Mouse (Mus musculus): Measurements from ENCODE around the gene Ccna1. TPM values are rescaled to one million over a fixed set of nuclear protein-coding genes. Genes with fewer than 3 reads are reported as not detected.

Ccna1 gene
- polyA plus RNA-seq, 1 experiment from 2014 or later, result 2.6 TPM

DNA sequence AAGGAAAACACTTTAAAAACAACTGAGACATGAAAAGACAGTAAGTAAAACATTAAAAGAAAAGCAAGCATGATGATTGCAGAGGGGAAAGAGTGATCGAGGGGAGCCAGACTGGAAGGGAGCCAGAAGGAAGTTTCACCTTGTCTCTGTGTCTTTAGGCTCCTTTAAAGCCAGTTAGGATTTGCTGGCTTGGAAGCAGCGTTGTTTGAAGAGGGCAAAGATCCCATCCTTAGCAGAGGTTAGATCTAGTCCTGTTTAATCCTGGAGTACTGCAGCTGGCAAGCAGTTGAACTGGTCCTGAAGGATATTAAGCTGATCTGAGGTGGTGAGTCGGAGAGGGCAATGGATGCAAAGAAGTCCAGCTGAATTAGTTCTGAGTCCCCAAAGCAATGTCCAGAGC, 33.5 kb upstream of the Ccna1 start:
- no peak for ATAC-seq (ENCODE audit: low FRiP score)
- 78% methylated on average over 3 of the region's 3 CpGs for WGBS

DNA sequence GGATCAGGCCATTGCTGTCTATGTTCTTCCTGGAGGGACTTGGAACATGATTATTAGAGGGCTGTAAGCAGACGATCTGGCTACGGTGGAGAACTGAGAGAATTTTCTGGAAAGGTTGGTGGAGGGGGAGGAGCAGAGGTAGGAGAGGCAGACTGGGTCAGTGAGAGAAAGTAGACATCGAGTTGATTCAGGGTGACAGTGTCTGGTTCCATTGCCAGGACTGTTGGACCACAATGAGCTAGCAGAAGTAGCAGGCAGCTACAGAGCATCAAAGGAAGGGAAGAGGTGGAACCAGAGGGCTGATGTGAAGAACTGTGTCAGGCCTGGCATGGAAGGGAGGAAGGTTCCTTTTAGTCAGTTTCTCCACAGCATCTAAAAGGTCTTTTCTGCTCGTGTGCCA, 33.1 kb upstream of the Ccna1 start:
- DNase-seq (ENCODE audit: low spot score, missing footprints) (no peak), ATAC-seq (ENCODE audit: low FRiP score) (no peak)
- H3K4me3 ChIP-seq (ENCODE audit: low read depth, low read length), result no peak overlapping the region
- no peaks in the 10 kb centered on the region for H3K4me1 ChIP-seq (ENCODE audit: control insufficient read depth, insufficient read depth, low read length)
- no peak overlapping the region for H3K4me2 ChIP-seq
- no peaks in the 10 kb centered on the region for H3K27me3 ChIP-seq (ENCODE audit: control insufficient read depth, insufficient read depth, low read length)
- 75% methylated on average over 4 of the region's 4 CpGs for WGBS
- no peak overlapping the region for H3K9ac ChIP-seq (ENCODE audit: low read length)
- no peak overlapping the region for H3K27ac ChIP-seq (ENCODE audit: low read depth, low read length)
- no peaks in the 10 kb centered on the region for H3K9me3 ChIP-seq (ENCODE audit: control insufficient read depth, low read length)
- no peaks in the 10 kb centered on the region for H3K36me3 ChIP-seq (ENCODE audit: control insufficient read depth, insufficient read depth, low read length)

More for the DNA sequence above, 33.5 kb upstream of the Ccna1 start:
- Histone ChIP-seq H3K9ac (ENCODE audit: low read length) (no peak overlapping the region), H3K9me3 (ENCODE audit: control insufficient read depth, low read length) (no peaks in the 10 kb centered on the region), H3K27me3 (ENCODE audit: control insufficient read depth, insufficient read depth, low read length) (no peaks in the 10 kb centered on the region), H3K36me3 (ENCODE audit: control insufficient read depth, insufficient read depth, low read length) (no peaks in the 10 kb centered on the region), H3K4me1 (ENCODE audit: control insufficient read depth, insufficient read depth, low read length) (no peaks in the 10 kb centered on the region), H3K27ac (ENCODE audit: low read depth, low read length) (no peak overlapping the region), H3K4me3 (ENCODE audit: low read depth, low read length) (no peak overlapping the region), H3K4me2 (no peak overlapping the region)
- no peak for DNase-seq (ENCODE audit: low spot score, missing footprints)

DNA sequence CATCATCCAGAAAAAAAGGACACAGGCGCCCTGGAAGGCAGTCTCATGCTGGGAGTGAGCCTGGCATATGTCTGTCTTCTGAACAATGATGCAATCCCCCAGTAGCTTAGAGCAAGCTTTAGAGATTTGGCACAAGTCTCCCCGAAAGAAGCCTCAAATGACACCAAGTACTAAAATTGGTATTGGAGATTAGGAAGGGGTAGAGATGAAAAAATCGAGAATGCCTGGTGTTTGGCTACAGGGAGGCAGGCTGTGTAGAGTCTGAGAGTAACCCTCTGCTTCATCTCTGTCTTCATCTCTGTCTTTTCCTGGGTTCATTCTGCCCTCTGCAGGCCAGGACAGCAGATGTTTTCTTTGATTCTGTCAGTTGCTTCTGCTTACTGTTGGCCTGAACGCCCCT, 32.1 kb upstream of the Ccna1 start:
- 74% methylated on average over 4 of the region's 4 CpGs for WGBS
- H3K27me3 ChIP-seq (ENCODE audit: control insufficient read depth, insufficient read depth, low read length), result no peaks in the 10 kb centered on the region
- H3K4me3 ChIP-seq (ENCODE audit: low read depth, low read length), result no peak overlapping the region
- no peak overlapping the region for H3K27ac ChIP-seq (ENCODE audit: low read depth, low read length)
- H3K36me3 ChIP-seq (ENCODE audit: control insufficient read depth, insufficient read depth, low read length), result no peaks in the 10 kb centered on the region
- ATAC-seq (ENCODE audit: low FRiP score) (no peak), DNase-seq (ENCODE audit: low spot score, missing footprints) (no peak)
- no peaks in the 10 kb centered on the region for H3K4me1 ChIP-seq (ENCODE audit: control insufficient read depth, insufficient read depth, low read length)
- no peak overlapping the region for H3K9ac ChIP-seq (ENCODE audit: low read length)
- H3K4me2 ChIP-seq, result no peak overlapping the region
- H3K9me3 ChIP-seq (ENCODE audit: control insufficient read depth, low read length), result no peaks in the 10 kb centered on the region

DNA sequence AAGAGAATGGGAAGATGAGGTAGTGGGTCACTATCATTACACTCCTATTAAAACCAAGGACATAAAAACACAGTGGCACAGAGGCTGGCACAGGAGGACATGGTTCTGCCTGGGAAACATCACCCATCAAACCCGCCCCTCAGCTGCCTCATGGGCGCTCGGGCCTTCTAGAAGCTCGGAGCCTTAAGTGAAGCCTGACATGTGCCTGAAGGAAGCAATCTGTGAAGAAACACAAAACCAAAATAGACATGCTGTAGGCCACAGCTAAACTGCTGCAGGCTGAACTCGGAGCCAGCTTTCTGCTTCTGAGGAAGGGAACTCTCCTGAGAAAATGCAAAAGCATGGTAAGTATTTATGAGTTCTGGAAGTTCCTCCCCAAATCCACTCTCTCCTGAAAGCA, 31.6 kb upstream of the Ccna1 start:
- no peak overlapping the region for H3K9ac ChIP-seq (ENCODE audit: low read length)
- no peaks in the 10 kb centered on the region for H3K9me3 ChIP-seq (ENCODE audit: control insufficient read depth, low read length)
- no peak overlapping the region for H3K4me3 ChIP-seq (ENCODE audit: low read depth, low read length)
- H3K4me1 ChIP-seq (ENCODE audit: control insufficient read depth, insufficient read depth, low read length), result no peaks in the 10 kb centered on the region
- no peaks in the 10 kb centered on the region for H3K36me3 ChIP-seq (ENCODE audit: control insufficient read depth, insufficient read depth, low read length)
- no peaks in the 10 kb centered on the region for H3K27me3 ChIP-seq (ENCODE audit: control insufficient read depth, insufficient read depth, low read length)
- DNase-seq (ENCODE audit: low spot score, missing footprints) (no peak), ATAC-seq (ENCODE audit: low FRiP score) (no peak)
- no peak overlapping the region for H3K4me2 ChIP-seq
- H3K27ac ChIP-seq (ENCODE audit: low read depth, low read length), result no peak overlapping the region
- WGBS, result 98% methylated on average over 5 of the region's 5 CpGs

DNA sequence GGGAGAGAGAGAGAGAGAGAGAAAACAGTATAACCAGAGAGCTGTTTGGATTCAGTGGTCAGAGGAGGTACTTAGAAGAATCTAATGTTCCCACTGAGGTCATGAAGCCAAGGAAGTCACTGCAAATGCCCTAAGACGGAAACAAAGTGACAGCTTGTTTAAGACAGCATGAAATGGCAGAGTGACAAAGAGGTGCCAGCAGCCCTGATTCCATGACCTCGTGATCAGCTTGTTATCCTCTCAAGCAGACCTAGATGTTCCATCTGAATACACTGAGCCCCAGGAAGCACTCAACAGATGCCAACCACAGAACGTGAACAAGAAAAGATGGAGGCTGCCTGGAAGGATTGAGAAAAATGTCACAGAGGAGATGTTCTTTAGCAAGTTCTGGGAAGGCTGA, 30.4 kb upstream of the Ccna1 start:
- Histone ChIP-seq H3K4me3 (ENCODE audit: low read depth, low read length) (no peak overlapping the region), H3K9me3 (ENCODE audit: control insufficient read depth, low read length) (no peaks in the 10 kb centered on the region), H3K4me2 (no peak overlapping the region), H3K27ac (ENCODE audit: low read depth, low read length) (no peak overlapping the region), H3K9ac (ENCODE audit: low read length) (no peak overlapping the region), H3K4me1 (ENCODE audit: control insufficient read depth, insufficient read depth, low read length) (no peaks in the 10 kb centered on the region), H3K27me3 (ENCODE audit: control insufficient read depth, insufficient read depth, low read length) (no peaks in the 10 kb centered on the region), H3K36me3 (ENCODE audit: control insufficient read depth, insufficient read depth, low read length) (no peaks in the 10 kb centered on the region)
- WGBS, result 44% methylated on average over 3 of the region's 3 CpGs
- ATAC-seq (ENCODE audit: low FRiP score) (no peak), DNase-seq (ENCODE audit: low spot score, missing footprints) (no peak)

DNA sequence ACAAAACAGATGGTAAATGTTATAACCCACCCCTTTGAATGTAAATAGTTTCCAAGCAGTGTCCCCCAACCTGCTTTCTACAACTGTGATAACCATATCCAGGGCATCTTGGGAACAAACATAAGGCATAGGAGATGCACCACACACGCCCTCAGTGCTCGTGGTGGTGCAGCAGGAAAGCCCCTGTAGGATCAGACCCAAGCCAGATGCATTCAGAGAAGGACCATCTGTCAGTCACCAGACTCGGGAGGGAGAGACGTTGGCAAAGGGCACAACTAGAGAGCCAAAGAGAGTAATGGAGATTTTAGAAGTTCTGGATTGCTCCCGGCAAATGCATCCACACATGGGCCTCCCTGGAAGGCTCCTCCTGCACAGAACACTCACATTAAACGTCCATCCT, 29.5 kb upstream of the Ccna1 start:
- Histone ChIP-seq H3K27me3 (ENCODE audit: control insufficient read depth, insufficient read depth, low read length) (no peaks in the 10 kb centered on the region), H3K27ac (ENCODE audit: low read depth, low read length) (no peak overlapping the region), H3K36me3 (ENCODE audit: control insufficient read depth, insufficient read depth, low read length) (no peaks in the 10 kb centered on the region), H3K4me3 (ENCODE audit: low read depth, low read length) (no peak overlapping the region), H3K9me3 (ENCODE audit: control insufficient read depth, low read length) (no peaks in the 10 kb centered on the region), H3K9ac (ENCODE audit: low read length) (no peak overlapping the region), H3K4me2 (no peak overlapping the region), H3K4me1 (ENCODE audit: control insufficient read depth, insufficient read depth, low read length) (no peaks in the 10 kb centered on the region)
- WGBS, result 62% methylated on average over 6 of the region's 6 CpGs
- ATAC-seq (ENCODE audit: low FRiP score) (no peak), DNase-seq (ENCODE audit: low spot score, missing footprints) (no peak)

DNA sequence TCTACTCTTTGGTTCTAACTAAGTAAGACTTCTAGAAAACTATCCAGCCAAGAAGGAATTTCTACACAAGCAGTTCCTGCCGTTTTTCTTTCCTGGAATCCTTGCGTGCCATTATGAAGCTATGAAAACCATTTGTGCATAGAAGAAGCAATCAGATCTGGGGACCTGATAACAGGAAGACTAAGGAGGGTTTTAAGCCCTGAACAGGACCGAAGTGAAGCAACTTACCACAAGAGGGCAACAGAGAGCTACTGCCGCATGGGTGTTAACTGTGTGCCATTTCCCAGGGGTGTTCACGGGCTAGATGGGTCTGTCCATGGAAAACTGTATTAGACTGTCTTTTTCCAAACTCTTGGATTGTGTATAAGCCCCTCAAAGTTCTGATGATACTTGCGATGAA, 24.8 kb upstream of the Ccna1 start:
- H3K9ac ChIP-seq (ENCODE audit: low read length), result no peak overlapping the region
- H3K4me1 ChIP-seq (ENCODE audit: control insufficient read depth, insufficient read depth, low read length), result no peaks in the 10 kb centered on the region
- H3K36me3 ChIP-seq (ENCODE audit: control insufficient read depth, insufficient read depth, low read length), result no peaks in the 10 kb centered on the region
- no peaks in the 10 kb centered on the region for H3K9me3 ChIP-seq (ENCODE audit: control insufficient read depth, low read length)
- H3K4me2 ChIP-seq, result no peak overlapping the region
- ATAC-seq (ENCODE audit: low FRiP score) (peak; percentile 83), DNase-seq (ENCODE audit: low spot score, missing footprints) (peak; percentile 98)
- H3K27me3 ChIP-seq (ENCODE audit: control insufficient read depth, insufficient read depth, low read length), result no peaks in the 10 kb centered on the region
- H3K4me3 ChIP-seq (ENCODE audit: low read depth, low read length), result no peak overlapping the region
- WGBS, result 18% methylated on average over 6 of the region's 6 CpGs
- H3K27ac ChIP-seq (ENCODE audit: low read depth, low read length), result no peak overlapping the region

DNA sequence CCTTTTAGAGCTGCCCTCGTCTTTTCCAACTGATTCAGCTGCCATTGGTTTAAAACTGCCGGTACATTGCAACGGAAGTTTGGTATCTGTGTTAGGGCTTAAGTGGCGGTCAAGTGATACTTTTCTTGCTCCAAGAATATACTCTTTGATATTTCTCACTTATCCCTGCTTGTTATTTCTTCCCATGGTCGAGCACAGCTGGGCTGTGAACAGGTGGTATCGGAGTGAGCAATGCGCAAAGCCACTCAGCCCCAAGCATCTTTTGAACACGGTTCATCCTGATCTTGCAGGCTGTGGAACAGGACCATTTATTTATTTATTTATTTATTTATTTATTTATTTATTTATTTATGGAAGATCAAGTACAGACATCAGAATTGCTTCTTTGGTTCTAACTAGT, 24.3 kb upstream of the Ccna1 start:
- Histone ChIP-seq H3K4me2 (no peak overlapping the region), H3K9ac (ENCODE audit: low read length) (no peak overlapping the region), H3K4me3 (ENCODE audit: low read depth, low read length) (no peak overlapping the region), H3K27ac (ENCODE audit: low read depth, low read length) (no peak overlapping the region), H3K4me1 (ENCODE audit: control insufficient read depth, insufficient read depth, low read length) (no peaks in the 10 kb centered on the region), H3K36me3 (ENCODE audit: control insufficient read depth, insufficient read depth, low read length) (no peaks in the 10 kb centered on the region), H3K9me3 (ENCODE audit: control insufficient read depth, low read length) (no peaks in the 10 kb centered on the region), H3K27me3 (ENCODE audit: control insufficient read depth, insufficient read depth, low read length) (no peaks in the 10 kb centered on the region)
- DNase-seq (ENCODE audit: low spot score, missing footprints) (no peak), ATAC-seq (ENCODE audit: low FRiP score) (no peak)
- 86% methylated on average over 8 of the region's 8 CpGs for WGBS

DNA sequence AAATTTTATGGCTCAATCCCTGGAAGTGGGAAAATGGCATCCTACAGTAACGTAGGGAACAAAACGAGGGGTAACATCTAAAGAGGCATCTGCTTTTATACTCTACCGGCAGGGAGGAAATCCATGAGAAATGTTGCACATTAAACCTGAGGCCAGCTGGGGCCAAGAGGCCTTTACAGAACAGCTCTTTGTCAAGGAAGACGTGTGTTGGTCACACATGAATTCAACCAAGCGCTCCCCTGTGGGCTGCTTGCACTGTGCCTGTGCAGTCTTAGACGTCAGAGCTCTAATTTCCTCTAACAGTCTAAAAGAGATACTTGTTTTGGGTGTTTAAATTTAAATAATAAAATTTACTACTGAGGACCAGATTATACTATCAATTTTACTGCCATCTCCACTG, 22.9 kb upstream of the Ccna1 start:
- ATAC-seq (ENCODE audit: low FRiP score), result no peak
- WGBS, result 64% methylated on average over 6 of the region's 6 CpGs
- Histone ChIP-seq H3K27me3 (ENCODE audit: control insufficient read depth, insufficient read depth, low read length) (no peaks in the 10 kb centered on the region), H3K4me2 (no peak overlapping the region), H3K36me3 (ENCODE audit: control insufficient read depth, insufficient read depth, low read length) (no peaks in the 10 kb centered on the region), H3K4me3 (ENCODE audit: low read depth, low read length) (no peak overlapping the region), H3K27ac (ENCODE audit: low read depth, low read length) (no peak overlapping the region), H3K9me3 (ENCODE audit: control insufficient read depth, low read length) (no peaks in the 10 kb centered on the region), H3K4me1 (ENCODE audit: control insufficient read depth, insufficient read depth, low read length) (no peaks in the 10 kb centered on the region), H3K9ac (ENCODE audit: low read length) (no peak overlapping the region)
- DNase-seq (ENCODE audit: low spot score, missing footprints), result no peak

DNA sequence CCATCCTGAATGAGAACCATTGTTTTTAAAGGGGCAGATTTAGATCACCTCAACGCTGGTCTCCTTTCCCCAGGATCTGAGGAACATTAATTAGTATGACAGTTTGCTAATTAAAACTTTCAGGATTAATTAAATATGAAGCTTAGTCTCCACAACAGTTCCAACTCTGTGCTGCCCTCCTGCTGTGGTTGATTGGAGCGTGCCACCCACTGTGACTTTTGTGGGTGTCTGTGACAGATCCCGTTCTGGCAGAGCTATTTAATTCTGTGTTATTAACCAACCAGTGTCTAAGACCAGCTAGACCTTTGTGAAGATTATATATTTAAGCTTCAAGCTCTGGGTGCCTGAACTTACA, 20.0 kb upstream of the Ccna1 start:
- 51% methylated on average over 3 of the region's 3 CpGs for WGBS
- no peak overlapping the region for H3K27ac ChIP-seq (ENCODE audit: low read depth, low read length)
- H3K9ac ChIP-seq (ENCODE audit: low read length), result no peak overlapping the region
- no peak overlapping the region for H3K4me3 ChIP-seq (ENCODE audit: low read depth, low read length)
- no peaks in the 10 kb centered on the region for H3K4me1 ChIP-seq (ENCODE audit: control insufficient read depth, insufficient read depth, low read length)
- H3K4me2 ChIP-seq, result no peak overlapping the region
- DNase-seq (ENCODE audit: low spot score, missing footprints) (no peak), ATAC-seq (ENCODE audit: low FRiP score) (no peak)
- H3K9me3 ChIP-seq (ENCODE audit: control insufficient read depth, low read length), result no peaks in the 10 kb centered on the region
- H3K27me3 ChIP-seq (ENCODE audit: control insufficient read depth, insufficient read depth, low read length), result no peaks in the 10 kb centered on the region
- no peaks in the 10 kb centered on the region for H3K36me3 ChIP-seq (ENCODE audit: control insufficient read depth, insufficient read depth, low read length)

All from midbrain, embryonic 11.5 days (tissue).